Mouse (Mus musculus) megakaryocyte-erythroid progenitor cell, adult 5-6 weeks (primary cell): ENCODE data around the gene Esrrg. TPM values are rescaled to one million over a fixed set of nuclear protein-coding genes. Genes with fewer than 3 reads are reported as not detected.
A peak's percentile ranks its signal among the peaks of the same experiment; 100 is the strongest.

Experiments
- ATAC-seq: replicated peaks from 2 replicates; pipeline ENCODE4 v1.8.0; 2016; ENCODE audit warnings: mild to moderate bottlenecking, inconsistent platforms; ENCODE audit not compliant: severe bottlenecking, poor library complexity, low FRiP score, low TSS enrichment
- total RNA-seq, 2 experiments: library from RNA; stranded (forward) in 1 of 2; stranded (reverse) in 1 of 2; fragments of 200-1000, 215-1000 nt in 1 of 2; fragments of >200 nt in 1 of 2; fragmentation: Nextera tagmentation in 1 of 2; gene quantifications; 2 replicates each; pipeline ENCODE4 v1.2.3; 2014 to 2017

Gene Esrrg
- total RNA-seq, 2 experiments from 2014 or later, result not detected

GRCm38 (mm10) chr1:188014411-188014810, 405.8 kb downstream of the Esrrg start:
- no peak for ATAC-seq

GRCm38 (mm10) chr1:188017956-188018862, 409.6 kb downstream of the Esrrg start:
- ATAC-seq, result no peak; the same call in 1 of the 2 replicates

GRCm38 (mm10) chr1:188029205-188029604, 420.6 kb downstream of the Esrrg start:
- no peak for ATAC-seq

GRCm38 (mm10) chr1:188030116-188030515, 421.5 kb downstream of the Esrrg start:
- ATAC-seq, result no peak

DNA sequence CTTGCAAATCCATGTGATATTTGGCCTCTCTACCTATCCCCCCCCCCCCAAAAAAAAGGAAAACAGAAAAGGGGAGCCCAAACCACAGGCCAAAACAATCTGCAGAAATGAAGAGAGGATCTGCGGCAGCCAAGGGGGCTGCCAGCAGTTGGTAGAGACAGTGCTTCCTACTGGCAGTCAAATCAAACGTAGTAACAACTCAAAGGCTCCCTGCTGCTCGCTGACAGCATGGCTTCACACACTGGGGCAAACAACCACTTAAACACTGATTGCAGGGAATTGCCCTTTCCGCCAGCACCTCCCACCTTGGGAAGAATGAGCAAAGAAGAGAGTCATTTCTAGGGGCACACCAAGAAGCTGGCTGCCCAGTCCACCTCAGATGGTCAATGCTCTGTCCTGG, 422.7 kb downstream of the Esrrg start:
- no peak for ATAC-seq

DNA sequence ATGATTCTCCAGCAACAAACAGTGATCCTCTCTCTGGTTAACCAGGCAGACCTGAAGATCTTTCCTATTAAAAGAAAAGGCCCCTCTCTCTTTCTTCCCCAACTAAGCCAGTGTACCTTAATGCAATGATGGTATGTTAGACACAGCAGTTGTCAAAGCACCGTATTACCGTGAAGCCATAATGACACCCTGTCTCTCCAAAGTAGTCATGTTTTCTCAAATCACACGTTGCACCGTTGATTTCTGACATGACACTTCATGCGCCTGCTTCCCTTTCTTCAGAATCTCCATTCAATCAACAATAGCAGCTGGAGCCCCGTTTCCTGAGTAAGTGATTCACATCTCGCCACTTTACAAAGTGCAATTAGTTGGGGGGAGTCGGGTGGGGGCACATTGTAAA, 427.4 kb downstream of the Esrrg start:
- no peak for ATAC-seq

GRCm38 (mm10) chr1:188046691-188047121, 438.1 kb downstream of the Esrrg start:
- no peak for ATAC-seq

DNA sequence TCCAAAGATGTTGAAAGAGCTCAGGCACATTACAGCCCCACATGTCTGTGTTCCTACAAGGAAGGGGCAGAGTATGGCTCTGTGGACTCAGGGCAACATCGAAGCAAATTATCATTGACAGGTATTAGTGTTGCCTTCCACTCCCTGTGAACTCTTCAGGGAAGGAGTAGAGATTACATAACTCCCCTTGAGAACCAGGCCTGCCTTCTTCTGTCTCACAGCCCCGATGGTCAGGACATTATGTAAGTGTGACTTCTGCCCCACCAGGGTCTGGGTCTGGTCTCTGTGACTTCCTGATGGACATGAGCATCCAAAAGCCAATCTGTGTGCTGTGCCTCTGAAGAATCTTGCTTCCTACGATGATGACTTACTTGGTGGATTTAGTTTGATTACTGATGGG, 438.6 kb downstream of the Esrrg start:
- ATAC-seq, result no peak

DNA sequence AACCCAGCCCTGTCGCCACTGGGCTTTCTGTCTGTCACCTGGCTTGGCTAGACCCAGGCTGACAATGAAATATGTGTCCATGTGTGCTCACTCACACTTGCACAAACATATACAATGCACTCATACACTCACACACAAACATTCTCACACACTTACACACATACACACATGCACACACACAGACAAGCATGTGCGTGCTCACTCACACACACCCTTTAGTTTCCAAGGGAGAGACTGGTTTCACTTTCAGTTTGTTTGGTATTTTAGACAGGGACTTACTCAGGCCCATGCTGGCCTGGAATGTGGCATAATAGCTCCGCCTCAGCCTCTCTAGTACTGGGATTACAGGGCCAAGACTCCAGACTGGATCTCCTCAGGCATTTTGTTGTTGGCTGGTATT, 447.3 kb downstream of the Esrrg start:
- ATAC-seq, result peak; percentile 85

- no peak for ATAC-seq
Observed at GRCm38 (mm10) chr1:188057892-188058291, 449.3 kb downstream of the Esrrg start.

DNA sequence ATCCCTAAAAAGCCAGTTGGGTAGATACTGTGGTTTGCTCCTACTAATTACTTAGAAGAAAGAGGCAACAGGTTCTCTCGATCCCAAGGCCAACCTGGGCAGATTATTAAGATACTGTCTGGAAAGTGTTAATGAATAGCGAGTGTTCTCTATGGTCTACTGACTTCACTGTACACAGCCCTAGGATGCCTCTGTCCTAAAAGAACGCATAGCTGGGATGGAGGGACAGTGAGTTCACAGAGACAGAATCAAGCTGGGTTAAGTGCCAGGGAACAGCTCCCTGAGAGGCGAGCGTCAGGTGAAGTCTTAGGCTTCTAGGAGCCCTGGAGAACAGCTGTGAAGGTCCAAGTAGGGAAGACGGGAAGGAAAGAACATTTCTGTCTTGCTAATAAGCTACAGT, 450.4 kb downstream of the Esrrg start:
- ATAC-seq, result no peak

- ATAC-seq, result no peak
Observed at GRCm38 (mm10) chr1:188060493-188060892, 451.9 kb downstream of the Esrrg start.

GRCm38 (mm10) chr1:188068833-188069232, 460.2 kb downstream of the Esrrg start:
- peak; percentile 62; the same call in 1 of the 2 replicates for ATAC-seq

GRCm38 (mm10) chr1:188069849-188070248, 461.3 kb downstream of the Esrrg start:
- ATAC-seq, result 0 out of 2 replicates have a peak, but pooled peaks have one; percentile 48

DNA sequence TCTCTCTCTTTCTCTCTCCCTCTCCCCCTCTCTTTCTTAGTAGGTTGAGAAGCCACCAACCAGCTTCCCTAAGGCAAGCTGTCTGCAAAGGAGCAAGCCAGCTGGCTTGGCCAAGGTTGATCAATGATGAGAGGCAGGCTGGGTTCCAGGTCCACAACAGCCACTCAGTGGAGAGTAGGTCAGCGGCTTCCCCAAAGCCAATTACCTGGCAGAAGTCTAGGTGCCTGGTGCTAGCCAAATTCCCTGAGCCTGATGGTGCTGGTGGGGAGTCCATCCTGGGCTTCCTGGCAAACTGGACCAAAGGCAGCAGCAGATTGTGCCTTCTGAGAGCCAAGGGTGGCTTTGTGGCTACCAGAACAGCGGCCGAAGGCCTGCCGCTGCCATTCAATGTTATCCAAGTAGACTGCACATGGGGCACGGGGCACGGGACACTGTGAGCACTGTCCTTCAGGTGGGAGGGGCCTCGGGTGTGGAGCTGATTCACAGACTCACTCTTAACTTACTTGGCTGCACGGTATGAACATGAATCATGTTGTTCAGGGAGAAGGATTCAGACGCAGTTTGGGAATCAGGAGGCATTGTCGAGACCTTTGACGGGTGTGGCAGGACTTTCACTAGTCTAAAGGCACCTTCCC, 469.1 kb downstream of the Esrrg start:
- no peak for ATAC-seq

DNA sequence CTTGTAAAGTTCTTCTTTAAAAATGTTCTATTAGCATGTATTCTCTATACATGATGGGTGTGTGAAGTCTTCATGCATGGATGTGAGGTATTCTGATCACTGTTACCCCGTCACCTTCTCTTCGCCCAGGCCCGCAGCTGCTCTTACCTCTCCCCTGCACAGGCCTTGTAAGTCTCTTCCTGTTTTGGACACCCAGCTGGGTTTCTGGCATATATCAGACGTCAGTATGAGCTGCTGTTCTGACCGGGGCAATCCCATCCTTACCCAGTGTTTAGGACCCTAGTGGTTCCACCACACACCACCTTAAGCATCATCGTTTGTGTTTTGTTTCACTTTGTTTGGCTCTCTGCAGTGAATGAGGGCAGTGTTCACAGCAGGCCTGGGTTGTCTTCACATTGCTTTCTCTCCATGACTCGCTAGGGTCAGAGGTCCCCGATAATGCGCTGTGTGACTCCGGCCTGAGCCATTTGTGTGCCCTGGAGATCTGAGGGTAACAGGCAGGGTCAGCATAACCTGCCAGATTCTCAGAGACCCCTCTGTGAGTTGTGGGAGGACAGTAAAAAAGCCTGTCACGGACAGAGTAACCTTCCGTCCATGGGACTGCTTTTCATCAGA, 471.8 kb downstream of the Esrrg start:
- no peak for ATAC-seq

DNA sequence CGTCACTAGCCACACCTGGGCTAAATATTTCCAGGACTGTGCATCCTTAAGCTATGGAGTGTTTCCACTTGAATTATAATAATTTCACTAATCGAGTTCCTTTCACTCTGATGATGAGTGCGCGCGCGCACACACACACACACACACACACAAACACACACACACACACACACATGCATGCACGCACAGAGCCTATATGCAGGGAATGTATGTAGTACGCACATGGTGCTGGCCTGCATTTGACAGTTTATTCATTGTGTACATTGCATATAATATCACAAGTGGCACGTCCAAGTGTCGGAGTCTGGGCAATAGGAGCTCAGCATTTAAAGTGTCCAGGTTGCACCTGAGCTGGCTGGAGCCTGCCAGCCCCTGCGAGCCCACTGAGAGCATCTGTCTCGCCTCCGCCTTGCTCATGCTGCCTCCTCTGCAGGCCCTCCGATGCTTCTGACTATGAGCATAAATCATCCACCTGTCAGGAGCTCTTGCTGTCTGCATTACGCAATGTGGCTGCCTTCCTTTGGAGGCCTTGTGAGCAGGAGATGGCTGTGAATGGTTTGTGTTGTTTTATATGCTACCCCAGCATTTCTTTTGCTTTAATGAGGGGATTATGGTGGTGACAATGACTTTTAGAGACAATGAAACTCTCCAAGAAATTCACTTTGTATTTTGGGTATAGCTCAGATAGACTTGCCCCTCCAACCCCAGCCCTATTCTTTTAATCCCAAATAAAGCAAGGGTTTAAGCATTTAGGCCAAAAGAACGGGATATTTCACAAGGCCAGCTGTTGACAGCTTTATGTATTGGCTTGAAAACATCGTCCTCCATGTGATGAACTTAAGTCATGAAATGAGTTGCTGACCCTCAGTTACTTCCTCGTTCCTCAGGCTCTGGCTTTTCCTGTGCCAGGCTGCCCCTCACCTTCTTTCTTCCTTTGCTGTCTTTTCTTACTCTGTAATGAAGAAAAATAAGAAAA, 474.4 kb downstream of the Esrrg start:
- no peak for ATAC-seq

- no peak for ATAC-seq
Observed at GRCm38 (mm10) chr1:188085116-188085879, 476.7 kb downstream of the Esrrg start.
